Mouse (Mus musculus) liver, embryonic 16.5 days (tissue): ENCODE measurements around the gene Epb41l5. TPM values are rescaled to one million over a fixed set of nuclear protein-coding genes. Genes with fewer than 3 reads are reported as not detected.

ENCODE experiments used
- ATAC-seq: fragments of 200-750 bp; cut with Nextera tagmentation; 2 replicates; pipeline ENCODE4 v1.8.0; 2017; ENCODE audit warnings: low read depth, mild to moderate bottlenecking, moderate number of reproducible peaks, moderate library complexity
- H3K27ac ChIP-seq: fragments of 300-500 bp; sonication (generic); 2 replicates; pipeline ENCODE4 v1.5.1; 2014; ENCODE audit warnings: mild to moderate bottlenecking, low read length
- H3K27me3 ChIP-seq: fragments of 300-500 bp; sonication (generic); 2 replicates; pipeline ENCODE4 v1.6.1; 2014; ENCODE audit warnings: low read depth, low read length, mixed read lengths; ENCODE audit not compliant: control insufficient read depth, insufficient read depth
- H3K36me3 ChIP-seq: fragments of 300-500 bp; sonication (generic); 2 replicates; pipeline ENCODE4 v1.6.1; 2014; ENCODE audit warnings: mild to moderate bottlenecking; ENCODE audit not compliant: control insufficient read depth, insufficient read depth
- H3K4me1 ChIP-seq: fragments of 300-500 bp; sonication (generic); 2 replicates; pipeline ENCODE4 v1.6.1; 2014; ENCODE audit warnings: low read depth, low read length, mixed read lengths; ENCODE audit not compliant: control insufficient read depth
- H3K4me2 ChIP-seq: fragments of 300-500 bp; sonication (generic); 2 replicates; pipeline ENCODE4 v1.6.1; 2014; ENCODE audit warnings: low read depth, low read length, mixed read lengths
- H3K4me3 ChIP-seq: fragments of 300-500 bp; sonication (generic); 2 replicates; pipeline ENCODE4 v1.5.1; 2014; ENCODE audit warnings: low read depth, mild to moderate bottlenecking, low read length
- H3K9ac ChIP-seq: fragments of 300-500 bp; sonication (generic); 2 replicates; pipeline ENCODE4 v1.6.1; 2014; ENCODE audit warnings: low read depth, low read length
- H3K9me3 ChIP-seq: fragments of 300-500 bp; sonication (generic); replicated peaks from 2 replicates; pipeline ENCODE4 v1.6.1; 2016; ENCODE audit warnings: low read length; ENCODE audit not compliant: control insufficient read depth
- WGBS: fragments of 180-500 bp; shearing (Covaris S2); extraction: QIAGEN DNeasy Blood & Tissue Kit; methylation state at CpG from one replicate; pipeline ENCODE4 v1.1.7; 2014; ENCODE audit not compliant: insufficient replicate concordance; 5-methylcytosine and 5-hydroxymethylcytosine counted together
- polyA plus RNA-seq: library from polyadenylated mRNA; unstranded; fragments of >200 nt; fragmentation: Nextera tagmentation; extraction: Ambion mirVana; gene quantifications from 2 replicates; pipeline ENCODE4 v1.2.1, GENCODE M21; 2015

Gene Epb41l5
- polyA plus RNA-seq, 1 experiment from 2014 or later: 24.7 TPM

- Histone ChIP-seq H3K4me3 (no peak overlapping the region), H3K36me3 (no peaks in the 10 kb centered on the region), H3K4me1 (peaks cover 10% of the 10 kb centered on the region), H3K4me2 (no peak overlapping the region), H3K27me3 (no peaks in the 10 kb centered on the region), H3K9me3 (no peaks in the 10 kb centered on the region), H3K27ac (no peak overlapping the region), H3K9ac (no peak overlapping the region)
- 69% methylated on average over 5 of the region's 5 CpGs for WGBS
- no peak for ATAC-seq
Observed at GRCm38 (mm10) chr1:119544611-119545155, 104.1 kb downstream of the Epb41l5 start.

- H3K27ac ChIP-seq: no peak overlapping the region
- WGBS: 71% methylated on average over 6 of the region's 6 CpGs
- H3K4me3 ChIP-seq: no peak overlapping the region
- no peak overlapping the region for H3K4me2 ChIP-seq
- no peak overlapping the region for H3K9ac ChIP-seq
- no peaks in the 10 kb centered on the region for H3K27me3 ChIP-seq
- no peak for ATAC-seq
- no peaks in the 10 kb centered on the region for H3K36me3 ChIP-seq
- H3K9me3 ChIP-seq: no peaks in the 10 kb centered on the region
- peaks cover 10% of the 10 kb centered on the region for H3K4me1 ChIP-seq
Observed at GRCm38 (mm10) chr1:119543316-119543715, 105.5 kb downstream of the Epb41l5 start.

- H3K4me1 ChIP-seq: peaks cover 10% of the 10 kb centered on the region
- no peak overlapping the region for H3K4me3 ChIP-seq
- no peaks in the 10 kb centered on the region for H3K36me3 ChIP-seq
- ATAC-seq: peak; percentile 56
- no peaks in the 10 kb centered on the region for H3K9me3 ChIP-seq
- no peak overlapping the region for H3K9ac ChIP-seq
- peak overlapping the region; percentile 45 for H3K27ac ChIP-seq
- H3K27me3 ChIP-seq: no peaks in the 10 kb centered on the region
- WGBS: 63% methylated on average over 3 of the region's 3 CpGs
- H3K4me2 ChIP-seq: no peak overlapping the region
Observed at GRCm38 (mm10) chr1:119541570-119541969, 107.2 kb downstream of the Epb41l5 start.

GRCm38 (mm10) chr1:119540836-119541557 lies 107.8 kb downstream of the Epb41l5 start:
- H3K4me3 ChIP-seq: no peak overlapping the region
- peak overlapping the region; percentile 86 for H3K27ac ChIP-seq
- H3K9me3 ChIP-seq: no peaks in the 10 kb centered on the region
- 57% methylated on average over 9 of the region's 9 CpGs for WGBS
- no peak overlapping the region for H3K9ac ChIP-seq
- no peak overlapping the region for H3K4me2 ChIP-seq
- no peaks in the 10 kb centered on the region for H3K36me3 ChIP-seq
- ATAC-seq: peak; percentile 83
- H3K27me3 ChIP-seq: no peaks in the 10 kb centered on the region
- H3K4me1 ChIP-seq: peaks cover 10% of the 10 kb centered on the region

- Histone ChIP-seq H3K27me3 (no peaks in the 10 kb centered on the region), H3K36me3 (no peaks in the 10 kb centered on the region), H3K4me1 (peaks cover 5% of the 10 kb centered on the region), H3K9me3 (no peaks in the 10 kb centered on the region), H3K4me3 (no peak overlapping the region), H3K27ac (no peak overlapping the region), H3K9ac (no peak overlapping the region), H3K4me2 (no peak overlapping the region)
- 35% methylated on average over 2 of the region's 2 CpGs for WGBS
- ATAC-seq: no peak
Observed at GRCm38 (mm10) chr1:119539252-119539651, 109.5 kb downstream of the Epb41l5 start.

GRCm38 (mm10) chr1:119537651-119538050 lies 111.1 kb downstream of the Epb41l5 start:
- H3K4me2 ChIP-seq: no peak overlapping the region
- WGBS: 78% methylated on average over 6 of the region's 6 CpGs
- no peaks in the 10 kb centered on the region for H3K9me3 ChIP-seq
- H3K36me3 ChIP-seq: no peaks in the 10 kb centered on the region
- ATAC-seq: no peak
- no peak overlapping the region for H3K9ac ChIP-seq
- no peak overlapping the region for H3K27ac ChIP-seq
- no peaks in the 10 kb centered on the region; the same call in 1 of the 2 replicates for H3K4me1 ChIP-seq
- no peaks in the 10 kb centered on the region for H3K27me3 ChIP-seq
- no peak overlapping the region for H3K4me3 ChIP-seq

- ATAC-seq: no peak
- no peak overlapping the region for H3K9ac ChIP-seq
- H3K9me3 ChIP-seq: no peaks in the 10 kb centered on the region
- H3K4me2 ChIP-seq: no peak overlapping the region
- no peaks in the 10 kb centered on the region for H3K27me3 ChIP-seq
- H3K36me3 ChIP-seq: no peaks in the 10 kb centered on the region
- H3K4me3 ChIP-seq: no peak overlapping the region
- 62% methylated on average over 2 of the region's 2 CpGs for WGBS
- H3K27ac ChIP-seq: no peak overlapping the region
- no peaks in the 10 kb centered on the region; the same call in 1 of the 2 replicates for H3K4me1 ChIP-seq
Observed at GRCm38 (mm10) chr1:119536122-119536521, 112.7 kb downstream of the Epb41l5 start.

GRCm38 (mm10) chr1:119534341-119534740 lies 114.5 kb downstream of the Epb41l5 start:
- Histone ChIP-seq H3K4me3 (no peak overlapping the region), H3K4me1 (no peaks in the 10 kb centered on the region; the same call in 1 of the 2 replicates), H3K36me3 (no peaks in the 10 kb centered on the region), H3K27me3 (no peaks in the 10 kb centered on the region), H3K9me3 (no peaks in the 10 kb centered on the region), H3K9ac (no peak overlapping the region), H3K27ac (no peak overlapping the region), H3K4me2 (no peak overlapping the region)
- no peak for ATAC-seq
- 57% methylated on average over 5 of the region's 5 CpGs for WGBS

GRCm38 (mm10) chr1:119533093-119533805 lies 115.6 kb downstream of the Epb41l5 start:
- H3K9me3 ChIP-seq: 0 out of 2 replicates have a peak, but pooled peaks cover 2% of the 10 kb centered on the region
- ATAC-seq: no peak

More at GRCm38 (mm10) chr1:119533093-119533805, 115.6 kb downstream of the Epb41l5 start:
- H3K27me3 ChIP-seq: no peaks in the 10 kb centered on the region
- no peak overlapping the region for H3K9ac ChIP-seq
- no peak overlapping the region for H3K4me2 ChIP-seq
- no peaks in the 10 kb centered on the region; the same call in 1 of the 2 replicates for H3K4me1 ChIP-seq
- 62% methylated on average over 18 of the region's 18 CpGs for WGBS
- peaks cover 9% of the 10 kb centered on the region; the same call in 1 of the 2 replicates for H3K36me3 ChIP-seq
- no peak overlapping the region for H3K4me3 ChIP-seq
- H3K27ac ChIP-seq: no peak overlapping the region
